ENCODE assay signal across 30 mouse cellular contexts in genomic region chr5:66647504-66647903, GRCm38 (mm10). TPM values are rescaled to one million over a fixed set of nuclear protein-coding genes. Genes with fewer than 3 reads are reported as not detected.
A peak's percentile ranks its signal among the peaks of the same experiment; 100 is the strongest.
DNase-seq lines count a peak whose midpoint lies in the region; ATAC-seq lines count a peak whose summit lies in the region.
"Had no signal": no experiment of that assay in that cellular context is flagged by ENCODE, and none has a peak within 500 bp of the region (broad histone marks: within the 10 kb centered on the region; RNA-seq: fewer than 3 reads in every experiment).

No protein-coding gene starts in this region.

- peak overlapping the region; percentile 51 for H3K4me2 ChIP-seq in heart, embryonic 14.5 days (ENCODE audit: low read length)
- H3K4me2 ChIP-seq: embryonic facial prominence, embryonic 12.5 days; hindbrain, embryonic 12.5 days; intestine, embryonic 15.5 days; limb, embryonic 15.5 days; liver, embryonic 13.5 days; midbrain, embryonic 11.5 days had no signal

- 12% methylated on average over 7 of the region's 7 CpGs for WGBS in heart, embryonic 10.5 days
- under 1% methylated on average over 7 of the region's 7 CpGs for WGBS in heart, embryonic 14.5 days

- DNase-seq in adrenal gland, adult (ENCODE audit: inconsistent age in 2 of 2, low spot score in 1 of 2) = peak; percentile 21 to 54
- DNase-seq in adrenal gland, postnatal 4 days (ENCODE audit: low spot score in 2 of 2) = no peak
- DNase-seq in heart, embryonic 10.5 days (ENCODE audit: low spot score) = no peak
- DNase-seq in heart, adult 9 months (ENCODE audit: low spot score in 2 of 2) = no peak
- DNase-seq in heart, postnatal 4 days = peak; percentile 26
- DNase-seq in left cerebral cortex, postnatal 36 days (ENCODE audit: low spot score in 2 of 2) = no peak
- DNase-seq: cerebellum, adult 9-11 months; embryo, embryonic 11 days; gastrocnemius, postnatal 14 days; kidney, adult 2 months; kidney, postnatal 4 days; layer of hippocampus, postnatal 36 days; liver, embryonic 13.5 days; lung, adult 18-20 months; lung, postnatal 36 days; spleen, adult 18-20 months; thymus, postnatal 14 days had no signal

- H3K9ac ChIP-seq in heart, embryonic 14.5 days (ENCODE audit: low read length) = peak overlapping the region; percentile 51; the same call in 1 of the 2 replicates
- H3K9ac ChIP-seq: embryonic facial prominence, embryonic 12.5 days; hindbrain, embryonic 12.5 days; intestine, embryonic 15.5 days; limb, embryonic 15.5 days; liver, embryonic 13.5 days had no signal

- no peak overlapping the region; the same call in 1 of the 2 replicates for H3K4me3 ChIP-seq in heart, embryonic 10.5 days
- no peak overlapping the region for H3K4me3 ChIP-seq in heart, embryonic 14.5 days (ENCODE audit: control insufficient read depth in 1 of 2, insufficient read depth in 1 of 2, low read depth in 1 of 2, low read length in 2 of 2)
- H3K4me3 ChIP-seq: embryonic facial prominence, embryonic 12.5 days; hindbrain, embryonic 12.5 days; intestine, embryonic 15.5 days; limb, embryonic 10.5 days; limb, embryonic 15.5 days; liver, embryonic 13.5 days had no signal

- H3K4me1 ChIP-seq in heart, embryonic 10.5 days = peaks cover 25% of the 10 kb centered on the region
- peaks cover 15 to 21% of the 10 kb centered on the region in 2 experiments for H3K4me1 ChIP-seq in heart, embryonic 14.5 days (ENCODE audit: control insufficient read depth in 2 of 2, insufficient read depth in 2 of 2, low read length in 2 of 2)
- H3K4me1 ChIP-seq: embryonic facial prominence, embryonic 12.5 days; hindbrain, embryonic 12.5 days; intestine, embryonic 15.5 days; limb, embryonic 15.5 days; liver, embryonic 13.5 days had no signal

- no peaks in the 10 kb centered on the region for H3K27me3 ChIP-seq in heart, embryonic 10.5 days (ENCODE audit: insufficient read depth, poor library complexity, severe bottlenecking)
- H3K27me3 ChIP-seq in heart, embryonic 14.5 days (ENCODE audit: control insufficient read depth, insufficient read depth, low read length) = no peaks in the 10 kb centered on the region
- H3K27me3 ChIP-seq: embryonic facial prominence, embryonic 12.5 days; hindbrain, embryonic 12.5 days; intestine, embryonic 15.5 days; limb, embryonic 15.5 days; liver, embryonic 13.5 days had no signal

- no peaks in the 10 kb centered on the region for H3K36me3 ChIP-seq in heart, embryonic 10.5 days
- no peaks in the 10 kb centered on the region for H3K36me3 ChIP-seq in heart, embryonic 14.5 days (ENCODE audit: control insufficient read depth, insufficient read depth, low read length)
- H3K36me3 ChIP-seq: embryonic facial prominence, embryonic 12.5 days; G1E; hindbrain, embryonic 12.5 days; intestine, embryonic 15.5 days; limb, embryonic 10.5 days; limb, embryonic 15.5 days; liver, embryonic 13.5 days had no signal

- intact Hi-C loops in left cerebral cortex, postnatal 36 days (cut with DNase I) = no loop called here

- H3K9me3 ChIP-seq in heart, embryonic 10.5 days = no peaks in the 10 kb centered on the region
- H3K9me3 ChIP-seq in heart, embryonic 14.5 days (ENCODE audit: control insufficient read depth, low read length) = no peaks in the 10 kb centered on the region
- H3K9me3 ChIP-seq: embryonic facial prominence, embryonic 12.5 days; hindbrain, embryonic 12.5 days; intestine, embryonic 15.5 days; limb, embryonic 10.5 days; limb, embryonic 15.5 days; liver, embryonic 13.5 days had no signal

- ATAC-seq in heart, embryonic 14.5 days (ENCODE audit: insufficient number of reproducible peaks, insufficient read depth, low FRiP score, low read depth) = peak; percentile 75
- ATAC-seq: forebrain, embryonic 14.5 days; hindbrain, postnatal 0 days; intestine, embryonic 15.5 days; midbrain, embryonic 16.5 days had no signal

- H3K27ac ChIP-seq in heart, embryonic 10.5 days = peak overlapping the region; percentile 73
- H3K27ac ChIP-seq in heart, embryonic 14.5 days (replicated peaks in 1 of 2; ENCODE audit: control insufficient read depth in 1 of 2, insufficient read depth in 1 of 2, low read depth in 2 of 2, low read length in 2 of 2) = peak overlapping the region; percentile 90 to 94
- H3K27ac ChIP-seq: embryonic facial prominence, embryonic 12.5 days; hindbrain, embryonic 12.5 days; hindbrain, postnatal 0 days; intestine, embryonic 15.5 days; kidney, postnatal 0 days; limb, embryonic 10.5 days; limb, embryonic 15.5 days; liver, embryonic 13.5 days had no signal

RNA-seq across cellular contexts. Expression of gene Uchl1, which starts 28.4 kb away (rescaled TPM):
- 100 to 1,000 TPM; 219 to 249 TPM for total RNA-seq in adrenal gland, postnatal 4 days (2021)
- polyA plus RNA-seq in heart, embryonic 10.5 days (2016; fragmentation: Nextera tagmentation; extraction: Ambion mirVana) = 93.3 and 116 TPM in 2 replicates
- 113 and 147 TPM in 2 replicates for polyA plus RNA-seq in heart, embryonic 14.5 days (2014; fragmentation: Nextera tagmentation; extraction: Ambion mirVana)
- 10 to 100 TPM; 28.4 to 32.1 TPM for total RNA-seq in heart, postnatal 4 days (2021)
- total RNA-seq in left cerebral cortex, postnatal 36 days (2021) = 100 to 1,000 TPM; 889 to 972 TPM
- total RNA-seq: megakaryocyte, adult 5-6 weeks had no signal
- polyA plus RNA-seq: G1E had no signal

RNA-seq across cellular contexts. Expression of gene Apbb2, which starts 28.9 kb away (rescaled TPM):
- 10 to 100 TPM; 69.4 to 79.6 TPM for total RNA-seq in adrenal gland, postnatal 4 days (2021)
- 25.1 and 28.9 TPM in 2 replicates for polyA plus RNA-seq in heart, embryonic 10.5 days (2016; fragmentation: Nextera tagmentation; extraction: Ambion mirVana)
- 30.9 and 32.9 TPM in 2 replicates for polyA plus RNA-seq in heart, embryonic 14.5 days (2014; fragmentation: Nextera tagmentation; extraction: Ambion mirVana)
- 10 to 100 TPM; 60.9 to 66.7 TPM for total RNA-seq in heart, postnatal 4 days (2021)
- 10 to 100 TPM; 57.3 to 64.0 TPM for total RNA-seq in left cerebral cortex, postnatal 36 days (2021)
- polyA plus RNA-seq: G1E had no signal

Comparison
In these comparisons a context has a peak if more than half of its experiments do, and no peak if none do; other contexts are left out.
1. DNase-seq: peak in adrenal gland, adult (2 of 2) and heart, postnatal 4 days (single experiment); none in adrenal gland, postnatal 4 days (0 of 2), heart, embryonic 10.5 days (single experiment), heart, adult 9 months (0 of 2) and left cerebral cortex, postnatal 36 days (0 of 2).
2. RNA of gene Uchl1, which starts 28.4 kb away (total RNA-seq): 889 to 972 TPM in left cerebral cortex, postnatal 36 days and 219 to 249 TPM in adrenal gland, postnatal 4 days; 28.4 to 32.1 TPM in heart, postnatal 4 days; every median in the first group is over 4 times any median in the second.